Mouse (Mus musculus) stomach, postnatal 0 days (tissue): ENCODE results near the gene Arfgap2.
"Not testable (repeated sequence)": the region's sequence is repeated elsewhere in the genome, so short reads cannot be mapped to it uniquely, and the experiment has no call there.

ENCODE experiments used
- CTCF ChIP-seq: IDR thresholded peaks from 2 replicates; pipeline ENCODE4 v1.5.1; 2016; ENCODE audit warnings: antibody characterized with exemption, low read depth, mild to moderate bottlenecking, moderate library complexity
- EP300 ChIP-seq: optimal IDR thresholded peaks from 2 replicates; pipeline ENCODE3; 2016; ENCODE audit warnings: antibody characterized with exemption

GRCm38 (mm10) chr2:91237511-91238080 is 27.2 kb upstream of the Arfgap2 start:
- TF ChIP-seq CTCF = peak; percentile 51
- not testable (repeated sequence) for TF ChIP-seq EP300
